Mouse (Mus musculus): ENCODE results near the gene Vars.

- TF ChIP-seq POLR2A (IDR thresholded peaks at IDR 0.05; ENCODE audit: low read depth, low read length): no peak
- no peak for TF ChIP-seq CTCF (IDR thresholded peaks at IDR 0.05; ENCODE audit: extremely low read depth, insufficient read length, insufficient replicate concordance, low read depth, low read length)
Measured at GRCm38 (mm10) chr17:34962125-34962524, 38.7 kb upstream of the Vars start.

Measured in small intestine, adult 2 months (tissue).